Mouse (Mus musculus) embryonic stem cell, embryonic (primary cell): ENCODE results near the gene Ppp4r4.
"Not testable (repeated sequence)": the region's sequence is repeated elsewhere in the genome, so short reads cannot be mapped to it uniquely, and the experiment has no call there.

Experiments used
- CTCF ChIA-PET, 4 experiments: fragments of 300-600 bp in 2 of 4; fragments of 350-600 bp in 2 of 4; sonication (Branson Sonifier 250); formaldehyde crosslinking; loops; one replicate each; lab custom pipeline; 2022; ENCODE audit warnings: inconsistent platforms in 2 of 4; lab: Charles Lee
- POLR2A ChIA-PET, 4 experiments: fragments of 300-600 bp in 2 of 4; fragments of 350-600 bp in 2 of 4; sonication (Branson Sonifier 250); formaldehyde crosslinking; loops; one replicate each; lab custom pipeline; 2022; ENCODE audit warnings: antibody characterized with exemption in 4 of 4, inconsistent platforms in 1 of 4; lab: Charles Lee

Ppp4r4 gene

DNA sequence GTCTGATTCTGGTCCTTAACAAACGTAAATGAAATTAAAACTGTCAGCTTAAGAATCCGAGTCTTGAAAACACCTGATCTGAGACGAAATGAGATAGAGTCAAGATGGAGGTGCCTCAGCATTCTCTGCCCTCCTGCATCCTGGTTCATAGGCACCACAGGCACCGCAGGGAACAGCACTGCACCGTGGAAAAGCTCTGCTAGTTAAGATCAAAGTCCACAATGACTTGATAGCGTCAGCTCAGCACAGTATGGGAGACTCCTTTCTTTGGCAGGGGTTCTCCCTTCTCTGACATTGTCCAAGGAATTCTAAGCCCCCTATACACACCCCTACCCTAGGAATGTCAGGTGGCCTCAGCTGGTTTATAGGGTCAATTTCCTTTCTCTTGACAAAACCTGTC lies 37.6 kb downstream of the Ppp4r4 start:
- ChIA-PET POLR2A (no interaction called here), CTCF (interaction anchor here in 2 of 4 experiments (0.9 to 1.8 kb wide), 2 partner anchors 26 kb away, joined by 3 to 5 read pairs; no protein-coding TSS in a partner anchor)

DNA sequence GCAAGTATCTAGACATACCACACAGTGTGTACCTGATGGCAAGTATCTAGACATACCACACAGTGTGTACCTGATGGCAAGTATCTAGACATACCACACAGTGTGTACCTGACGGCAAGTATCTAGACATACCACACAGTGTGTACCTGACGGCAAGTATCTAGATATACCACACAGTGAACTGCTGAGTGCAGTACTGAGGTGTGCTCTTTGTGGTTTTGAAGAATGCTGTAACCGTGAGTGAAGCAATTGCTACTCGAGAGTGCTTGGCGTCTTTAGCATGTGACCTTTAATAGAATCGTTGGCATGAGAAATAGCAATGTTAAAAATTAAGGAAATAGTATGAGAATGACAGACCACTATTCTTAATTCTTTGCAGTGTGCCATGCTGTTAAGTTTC lies 46.1 kb downstream of the Ppp4r4 start:
- POLR2A ChIA-PET, CTCF ChIA-PET: not testable (repeated sequence)

DNA sequence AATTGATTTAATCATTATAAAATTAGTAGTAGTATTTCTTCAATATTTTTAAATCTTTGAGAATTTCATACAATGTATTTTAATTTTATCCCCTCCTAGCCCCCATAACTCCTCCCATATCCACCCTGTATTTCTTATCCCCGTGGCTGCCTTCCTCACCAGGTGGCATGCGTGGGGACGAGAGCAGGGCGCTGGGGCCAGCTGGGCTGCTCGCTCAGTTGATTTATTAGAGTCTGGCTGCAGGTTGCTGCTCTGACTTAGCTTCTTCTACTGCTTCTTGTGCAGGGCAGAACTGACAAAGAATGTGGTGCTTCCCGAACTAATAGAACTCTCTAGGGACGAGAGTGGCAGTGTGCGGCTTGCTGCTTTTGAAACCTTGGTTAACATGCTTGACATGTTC lies 51.7 kb downstream of the Ppp4r4 start:
- POLR2A ChIA-PET = no interaction called here

DNA sequence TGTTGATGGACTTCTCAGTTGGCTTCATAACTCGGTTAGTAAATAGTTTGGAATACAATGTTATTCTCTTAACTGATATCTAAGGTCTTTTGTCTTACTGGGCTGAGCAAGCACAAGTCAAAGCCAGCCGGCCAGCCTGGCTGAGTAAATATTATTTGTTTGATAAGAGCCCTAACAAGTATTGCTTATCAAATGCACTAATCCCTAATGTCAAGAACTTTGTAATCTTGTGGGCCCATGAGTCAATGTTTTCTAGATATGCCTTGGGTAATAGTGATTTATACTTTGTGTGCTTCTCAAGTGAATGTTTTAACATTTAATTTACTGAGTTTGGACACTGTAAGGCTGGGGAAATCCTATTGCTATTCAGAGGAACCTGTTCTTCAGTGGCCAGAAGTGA lies 66.3 kb downstream of the Ppp4r4 start:
- ChIA-PET CTCF (no interaction called here), POLR2A (no interaction called here)

More for the DNA sequence above, 51.7 kb downstream of the Ppp4r4 start:
- CTCF ChIA-PET = no interaction called here

DNA sequence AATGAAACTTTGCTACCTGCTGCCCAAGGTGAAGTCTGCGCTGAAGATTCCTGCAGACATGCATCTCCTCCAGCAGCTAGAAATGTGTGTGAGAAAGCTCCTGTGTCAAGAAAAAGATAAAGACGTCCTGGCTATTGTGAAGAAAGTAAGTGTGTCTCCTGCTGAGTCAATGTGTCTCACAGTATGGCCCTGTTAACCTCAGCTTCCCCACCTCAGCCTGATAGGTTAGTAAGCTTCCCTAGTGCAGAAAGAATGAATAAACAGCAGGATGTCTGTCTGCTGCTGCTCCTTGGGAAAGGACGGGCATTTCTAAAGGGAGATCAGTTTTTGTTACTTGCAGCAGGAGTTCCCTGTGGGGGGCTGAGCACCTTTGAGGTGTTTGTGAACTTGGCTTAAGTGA lies 68.3 kb downstream of the Ppp4r4 start:
- CTCF ChIA-PET = interaction anchor here in 1 of 4 experiments (1.1 kb wide), 1 partner anchor 232 kb away, joined by 4 read pairs; no protein-coding TSS in a partner anchor
- POLR2A ChIA-PET = no interaction called here

DNA sequence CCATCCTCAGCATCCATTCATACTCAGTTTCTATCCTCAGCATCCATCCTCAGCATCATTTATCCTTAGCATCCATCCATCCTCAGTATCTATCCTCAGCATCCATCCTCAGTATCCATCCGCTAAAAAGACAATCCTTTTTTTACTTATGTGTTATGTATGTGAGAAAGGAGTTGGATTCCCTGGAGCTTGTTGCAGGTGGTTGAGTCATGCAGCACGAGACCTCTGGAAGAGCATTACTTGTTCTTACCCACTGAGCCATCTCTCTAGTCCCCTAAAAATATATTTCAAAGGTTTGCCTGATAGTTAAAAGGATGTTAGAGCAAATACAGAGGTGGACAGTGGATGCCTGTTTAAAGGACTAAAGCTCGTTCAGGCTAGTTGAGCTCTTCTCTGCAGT lies 69.8 kb downstream of the Ppp4r4 start:
- ChIA-PET POLR2A (no interaction called here), CTCF (no interaction called here)

DNA sequence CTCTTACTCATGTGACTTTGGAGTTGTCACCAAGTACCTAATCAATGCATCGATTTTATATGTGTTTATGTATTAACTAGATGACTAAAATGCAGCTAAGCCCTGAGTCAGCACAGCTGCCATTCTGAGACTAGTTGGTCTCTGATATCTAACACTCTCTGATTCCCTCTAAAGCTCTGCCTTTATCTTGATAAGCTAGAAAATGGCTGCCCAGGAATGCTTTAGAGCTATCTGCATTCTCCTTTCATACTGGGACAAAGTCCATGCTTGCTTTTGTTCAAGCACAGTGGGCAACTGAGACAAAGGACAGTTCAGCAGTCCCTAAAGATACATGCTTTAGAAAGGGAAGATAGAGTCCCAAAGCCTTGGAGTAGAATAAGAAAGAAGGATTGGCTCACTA lies 83.1 kb downstream of the Ppp4r4 start:
- CTCF ChIA-PET = no interaction called here

DNA sequence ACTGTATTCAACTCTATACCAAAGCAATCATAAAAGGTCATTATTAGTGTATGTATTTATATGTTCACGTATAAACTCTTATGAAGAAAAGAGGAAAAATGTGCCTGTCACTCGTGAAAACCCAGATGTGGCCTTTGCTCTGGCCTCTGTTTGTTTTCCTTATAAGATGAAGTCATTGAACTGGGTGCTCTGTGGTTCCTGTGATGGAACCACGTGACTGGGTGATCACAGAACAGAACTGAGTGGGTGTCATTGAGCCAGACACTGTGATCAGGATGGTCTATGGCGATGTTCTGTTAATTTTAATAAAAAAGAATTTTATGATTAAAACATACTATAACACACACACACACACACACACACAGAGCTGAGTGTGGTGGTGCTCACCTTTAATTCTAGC lies 83.7 kb downstream of the Ppp4r4 start:
- ChIA-PET POLR2A (no interaction called here), CTCF (interaction anchor here in 1 of 4 experiments (0.7 kb wide), 1 partner anchor 479 kb away, joined by 5 read pairs; no protein-coding TSS in a partner anchor)

More for the DNA sequence above, 83.1 kb downstream of the Ppp4r4 start:
- POLR2A ChIA-PET = no interaction called here

DNA sequence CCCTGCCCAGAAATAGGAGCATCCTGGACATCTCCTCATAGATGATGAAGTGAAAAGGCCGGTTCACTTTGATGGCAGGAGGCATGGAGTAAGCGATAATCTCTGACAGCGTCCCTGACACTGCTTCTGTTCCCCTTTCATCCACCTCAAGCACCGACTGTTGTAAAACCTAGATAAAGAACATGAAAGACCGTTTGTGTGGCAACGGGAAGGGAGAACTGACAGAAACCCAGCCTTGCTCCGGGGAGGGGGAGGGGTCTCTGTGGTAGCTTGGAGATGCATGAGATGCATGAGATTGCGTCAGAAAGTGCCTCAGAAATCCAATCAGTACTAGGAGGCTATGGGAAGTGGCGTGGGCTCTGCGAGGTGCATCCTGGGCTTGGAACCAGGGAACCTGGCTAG lies 84.8 kb downstream of the Ppp4r4 start:
- CTCF ChIA-PET = no interaction called here

DNA sequence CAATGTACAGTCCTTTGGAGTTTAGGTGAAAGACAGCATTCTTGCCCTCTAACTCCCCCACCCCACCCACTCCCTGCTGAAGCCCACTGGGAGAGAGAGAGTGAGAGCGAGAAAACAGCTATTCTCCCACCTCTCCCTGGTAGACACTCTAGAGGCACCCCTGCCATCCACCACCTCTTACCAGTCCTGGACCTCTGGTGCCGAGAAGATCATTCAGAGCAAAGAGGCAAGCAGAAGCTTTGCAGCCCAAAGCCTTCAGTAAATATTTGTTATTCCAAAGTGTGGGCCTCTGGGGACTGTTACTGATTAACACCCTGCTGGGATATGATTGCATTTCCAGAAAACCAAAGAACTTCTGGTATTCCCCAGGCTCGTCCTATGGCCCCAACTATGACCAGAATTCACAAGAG lies 99.1 kb downstream of the Ppp4r4 start, which contains the start of gene Serpina10:
Serpina10 (minus strand) TSS at position 242 of the 410 bp plus-strand sequence.
- ChIA-PET POLR2A (no interaction called here), CTCF (no interaction called here)

More for the DNA sequence above, 84.8 kb downstream of the Ppp4r4 start:
- POLR2A ChIA-PET = no interaction called here

DNA sequence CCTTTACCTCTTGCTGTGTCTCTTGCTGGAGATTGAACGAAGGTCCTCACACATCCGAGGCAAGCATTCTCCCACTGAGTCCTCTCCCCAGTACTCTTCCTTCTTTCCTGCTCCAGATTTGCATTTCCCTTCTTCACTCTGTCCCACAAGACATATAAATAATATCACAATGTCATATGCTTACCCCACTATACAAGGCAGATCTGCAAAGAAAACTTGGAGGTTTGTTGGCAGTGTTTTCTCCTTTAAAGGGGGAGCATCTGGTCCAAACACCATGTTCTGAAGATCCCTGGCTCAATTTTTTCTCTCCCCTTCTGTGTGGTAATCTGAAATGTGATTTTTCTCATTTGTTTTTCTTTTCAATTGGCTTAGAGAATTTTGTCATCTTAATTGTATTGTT lies 102.3 kb downstream of the Ppp4r4 start:
- CTCF ChIA-PET = no interaction called here
- POLR2A ChIA-PET = no interaction called here

DNA sequence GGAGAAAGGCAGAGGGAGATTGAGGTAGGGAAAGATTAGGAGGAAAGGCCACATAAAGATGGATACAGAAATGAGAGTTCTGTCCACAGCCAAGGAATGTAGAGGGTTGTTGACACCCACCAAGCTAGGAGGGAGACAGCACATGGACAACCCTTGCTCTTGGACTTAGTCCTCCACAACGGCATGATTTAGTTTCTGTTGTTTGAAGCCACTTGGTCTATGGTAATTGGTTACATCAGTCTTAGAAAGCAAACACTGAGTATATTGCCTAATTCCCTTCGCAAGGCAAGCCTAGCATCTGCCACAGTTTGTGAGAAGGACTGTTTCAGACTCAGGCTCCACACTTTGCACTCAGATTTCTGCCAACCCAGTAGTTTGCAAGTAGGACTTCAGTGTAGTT lies 103.8 kb downstream of the Ppp4r4 start:
- ChIA-PET CTCF (interaction anchor here in 1 of 4 experiments (0.6 kb wide), 1 partner anchor 107 kb away, joined by 3 read pairs; no protein-coding TSS in a partner anchor), POLR2A (no interaction called here)

DNA sequence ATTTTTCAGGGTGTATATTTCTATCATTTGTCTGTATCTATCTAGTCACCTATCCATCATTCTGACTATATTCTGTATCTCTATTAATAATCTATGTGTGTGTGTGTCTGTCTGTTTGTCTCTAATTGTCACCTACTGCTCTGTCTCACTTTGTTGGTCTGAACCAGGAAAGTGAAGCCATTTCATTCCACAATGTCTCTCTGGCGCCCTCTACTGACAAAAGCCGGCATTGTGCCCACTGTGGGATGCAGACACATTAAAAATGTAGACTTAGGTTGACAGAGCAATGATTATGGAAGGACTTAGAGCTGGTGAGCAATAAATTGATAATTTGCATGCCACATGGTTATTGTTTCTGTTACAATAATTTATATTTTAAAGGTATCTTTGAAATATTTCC lies 111.3 kb downstream of the Ppp4r4 start:
- CTCF ChIA-PET = interaction anchor here in 2 of 4 experiments (0.6 to 1.0 kb wide), 2 partner anchors 15 to 126 kb away, joined by 3 read pairs; no protein-coding TSS in a partner anchor

DNA sequence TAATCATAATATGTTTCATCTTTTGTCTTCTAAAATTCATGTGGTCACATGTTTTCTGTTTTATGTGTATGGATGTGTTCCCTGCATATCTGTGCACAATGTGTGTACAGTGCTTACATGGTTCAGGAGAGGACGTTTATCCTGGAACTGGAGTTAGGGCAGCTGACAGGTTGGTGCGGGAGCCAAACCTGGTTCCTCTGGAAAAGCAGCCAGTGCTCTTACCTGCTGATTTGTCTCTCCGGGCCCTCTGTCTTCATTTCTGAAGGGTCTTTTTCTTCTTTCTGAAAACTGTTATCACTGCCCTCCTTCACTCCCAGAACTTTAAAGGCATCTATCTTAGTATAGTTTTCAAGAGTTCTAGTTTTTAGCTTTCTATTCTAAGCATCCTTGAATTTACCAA lies 111.7 kb downstream of the Ppp4r4 start:
- ChIA-PET POLR2A (no interaction called here), CTCF (interaction anchor here in 2 of 4 experiments (0.6 to 1.0 kb wide), 2 partner anchors 15 to 126 kb away, joined by 3 read pairs; no protein-coding TSS in a partner anchor)

More for the DNA sequence above, 111.3 kb downstream of the Ppp4r4 start:
- POLR2A ChIA-PET = no interaction called here

DNA sequence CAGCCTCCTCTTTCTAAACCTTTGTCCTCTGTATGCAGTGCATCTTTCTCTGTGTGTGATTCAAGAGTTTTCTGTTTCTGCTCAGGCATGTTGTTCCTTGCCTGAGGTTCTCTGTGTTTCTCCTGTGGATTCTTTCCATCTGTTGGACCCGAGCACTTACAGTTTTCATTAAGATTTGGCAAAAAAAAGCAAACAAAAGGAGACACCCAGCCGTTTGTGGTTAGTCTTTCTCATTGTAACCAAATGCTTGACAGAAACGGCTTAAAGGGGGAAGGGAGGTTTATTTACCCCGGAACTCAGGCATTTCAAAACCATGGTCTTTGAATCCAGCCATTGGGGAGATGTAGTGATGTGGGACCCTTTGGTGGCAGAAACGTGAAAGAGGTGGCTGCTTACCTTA lies 112.5 kb downstream of the Ppp4r4 start:
- POLR2A ChIA-PET = no interaction called here
- CTCF ChIA-PET = no interaction called here

DNA sequence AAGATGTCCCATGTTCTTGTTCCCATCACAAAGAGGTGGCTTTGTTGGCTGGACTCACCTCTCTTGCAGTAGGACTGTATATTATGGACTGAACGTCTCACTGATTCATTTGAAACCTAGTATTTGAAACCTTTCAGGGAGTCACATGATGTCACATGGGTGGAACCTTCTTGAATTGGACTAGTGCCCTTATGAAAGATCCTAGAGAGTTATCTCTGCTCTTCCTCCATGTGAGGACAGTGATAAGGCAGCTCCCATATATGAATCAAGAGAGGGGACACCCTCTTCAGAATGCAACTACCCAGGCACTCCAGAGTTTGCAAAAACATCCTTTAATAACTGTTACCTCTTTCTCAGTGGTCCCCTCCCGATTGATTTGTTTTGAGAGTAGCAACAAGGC lies 114.2 kb downstream of the Ppp4r4 start:
- ChIA-PET POLR2A (no interaction called here), CTCF (no interaction called here)

DNA sequence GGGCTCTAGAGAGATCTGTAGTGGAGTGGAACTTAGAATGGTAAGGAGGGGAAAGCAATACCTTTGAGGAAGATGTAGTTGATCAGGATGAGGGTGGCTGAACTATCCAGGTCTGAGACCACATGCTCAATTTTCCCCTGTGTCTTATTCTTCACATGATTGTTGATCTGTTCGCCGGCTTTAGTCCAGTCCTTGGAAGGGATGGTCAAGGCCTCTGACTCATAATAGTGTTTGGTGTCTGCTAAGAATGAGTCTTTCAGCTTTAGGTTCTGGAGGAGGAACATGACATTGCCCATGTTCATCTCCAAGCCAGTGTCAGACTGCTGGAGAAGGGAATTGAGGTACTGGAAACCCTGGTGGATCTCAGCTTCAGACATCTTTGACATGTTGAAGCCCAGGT lies 121.8 kb downstream of the Ppp4r4 start:
- CTCF ChIA-PET = no interaction called here
- POLR2A ChIA-PET = no interaction called here

DNA sequence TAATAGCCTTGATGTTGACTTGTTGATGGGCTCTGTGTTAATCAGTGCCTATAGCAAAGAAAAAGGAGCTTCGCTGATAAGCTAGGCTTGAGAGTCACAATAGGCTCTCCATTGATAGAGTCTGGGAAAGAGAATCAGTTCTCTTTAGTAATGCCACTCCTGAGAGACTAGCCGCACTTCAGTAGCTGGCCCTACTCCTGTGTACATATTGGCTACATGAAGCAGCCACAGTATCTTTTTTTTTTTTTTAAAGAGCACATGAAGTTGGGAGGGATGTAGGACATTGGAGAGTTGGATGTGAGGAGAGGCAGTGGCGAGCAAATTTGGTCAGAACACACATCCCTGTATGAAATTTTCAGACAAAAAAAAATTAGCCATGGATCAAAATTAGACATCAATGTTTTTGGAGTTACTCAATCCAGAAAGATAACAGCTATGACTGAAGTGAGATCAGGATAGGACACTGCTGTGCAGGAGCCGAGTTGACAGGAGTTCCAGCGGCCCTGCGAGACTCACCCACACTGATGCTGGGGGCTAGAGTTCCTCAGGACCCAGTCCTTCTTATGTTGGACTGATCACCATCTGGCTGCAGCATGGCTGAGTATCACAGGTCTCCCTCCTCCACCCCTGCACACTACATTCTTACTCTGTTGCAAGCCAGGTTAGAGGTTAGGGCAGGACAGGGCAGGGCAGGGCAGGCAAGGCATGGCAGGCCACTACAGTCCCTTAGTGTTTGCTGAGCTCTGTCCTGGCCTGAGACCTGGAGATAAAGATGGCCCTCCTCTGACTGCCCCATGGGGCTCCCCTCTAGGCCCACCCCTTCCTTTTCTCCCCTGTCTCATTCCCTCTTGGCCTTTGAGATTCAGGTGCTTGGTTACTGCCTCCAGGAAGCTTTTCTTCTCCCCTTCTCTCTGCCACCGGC lies 123.3 kb downstream of the Ppp4r4 start:
- ChIA-PET CTCF (interaction anchor here in 1 of 4 experiments (0.5 kb wide), 1 partner anchor 1926 kb away, joined by 3 read pairs; no protein-coding TSS in a partner anchor), POLR2A (interaction anchor here in 1 of 4 experiments (0.7 kb wide), 1 partner anchor 160 kb away, joined by 3 read pairs; no protein-coding TSS in a partner anchor)

DNA sequence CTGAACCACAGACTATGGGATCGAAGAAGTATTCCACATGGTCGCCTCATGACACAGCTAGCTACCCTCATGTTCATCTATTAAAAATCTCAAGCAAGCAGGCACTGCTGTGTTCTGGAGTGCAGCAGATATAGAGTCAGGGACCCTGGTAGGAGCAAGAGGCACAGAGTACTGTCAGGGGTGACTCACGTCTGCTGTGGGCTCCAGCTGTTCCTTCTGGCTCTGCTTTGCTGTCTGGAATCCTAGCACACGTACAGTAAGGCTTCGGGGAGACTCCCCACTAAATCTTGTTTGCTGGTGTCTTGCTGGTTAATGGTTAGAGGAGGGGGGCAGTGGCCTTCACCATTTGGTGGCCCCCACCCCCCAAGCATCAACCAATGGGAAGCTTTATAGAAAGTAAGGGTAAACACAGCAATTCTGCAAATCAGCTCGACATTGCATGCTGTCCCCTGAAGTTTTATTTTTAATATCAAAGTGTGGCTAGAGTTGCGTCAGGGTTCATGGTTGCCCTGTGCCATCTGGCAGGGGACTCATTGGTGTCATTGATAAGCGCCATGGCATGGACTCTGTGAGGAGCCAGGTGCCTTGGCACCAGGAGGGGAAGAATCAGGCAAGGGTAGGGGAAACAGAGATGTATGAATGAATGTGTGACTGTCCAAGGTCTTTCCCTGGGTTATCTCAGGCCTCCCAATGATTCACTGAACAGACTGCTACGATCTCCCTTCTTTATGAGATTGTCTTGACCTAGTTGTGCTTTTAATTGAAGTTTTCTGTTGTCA lies 125.0 kb downstream of the Ppp4r4 start, which contains the start of gene Serpina6:
Serpina6 (minus strand) TSS at position 365 of the 779 bp plus-strand sequence.
- POLR2A ChIA-PET = no interaction called here
- CTCF ChIA-PET = no interaction called here
